Mouse (Mus musculus) left cerebral cortex, adult 2 months (tissue): ENCODE measurements around the gene Arhgef19. TPM values are rescaled to one million over a fixed set of nuclear protein-coding genes. Genes with fewer than 3 reads are reported as not detected.

Source experiments
- DNase-seq, 2 experiments: peaks; one replicate each; pipeline ENCODE4 v3.0.0; 2021 to 2022; ENCODE audit warnings: low spot score in 2 of 2, mixed read lengths in 1 of 2; ENCODE audit errors: extremely low spot score in 1 of 2
- H3K27ac ChIP-seq: fragments of 200-600 bp; 2 replicates; pipeline ENCODE4 v1.8.1; 2022
- H3K4me3 ChIP-seq: fragments of 200-600 bp; 2 replicates; pipeline ENCODE4 v1.8.1; 2022
- CTCF ChIP-seq: fragments of 200-600 bp; IDR thresholded peaks from 2 replicates; pipeline ENCODE4 v1.8.1; 2022; ENCODE audit warnings: antibody characterized with exemption, mild to moderate bottlenecking, moderate library complexity
- intact Hi-C: fragments of 180-260 bp; cut with DNase I; formaldehyde crosslinking; loops from one replicate; pipeline ENCODE4 v1.15.1; 2025
- total RNA-seq, 2 experiments: library from RNA; stranded (reverse); gene quantifications; 2 replicates each; pipeline ENCODE4 v1.2.3; 2021

The Arhgef19 gene
- total RNA-seq, 2 experiments from 2014 or later = 17.1 to 18.2 TPM

GRCm38 (mm10) chr4:141269080-141269479, 29.8 kb downstream of the Arhgef19 start:
- no peak overlapping the region for H3K27ac ChIP-seq
- no peak; the same call in none of the 2 replicates for TF ChIP-seq CTCF
- intact Hi-C loops = loop anchor here (5.0 kb wide), 2 partner anchors 67 to 127 kb away; no protein-coding TSS in a partner anchor
- DNase-seq = no peak
- no peak overlapping the region for H3K4me3 ChIP-seq

DNA sequence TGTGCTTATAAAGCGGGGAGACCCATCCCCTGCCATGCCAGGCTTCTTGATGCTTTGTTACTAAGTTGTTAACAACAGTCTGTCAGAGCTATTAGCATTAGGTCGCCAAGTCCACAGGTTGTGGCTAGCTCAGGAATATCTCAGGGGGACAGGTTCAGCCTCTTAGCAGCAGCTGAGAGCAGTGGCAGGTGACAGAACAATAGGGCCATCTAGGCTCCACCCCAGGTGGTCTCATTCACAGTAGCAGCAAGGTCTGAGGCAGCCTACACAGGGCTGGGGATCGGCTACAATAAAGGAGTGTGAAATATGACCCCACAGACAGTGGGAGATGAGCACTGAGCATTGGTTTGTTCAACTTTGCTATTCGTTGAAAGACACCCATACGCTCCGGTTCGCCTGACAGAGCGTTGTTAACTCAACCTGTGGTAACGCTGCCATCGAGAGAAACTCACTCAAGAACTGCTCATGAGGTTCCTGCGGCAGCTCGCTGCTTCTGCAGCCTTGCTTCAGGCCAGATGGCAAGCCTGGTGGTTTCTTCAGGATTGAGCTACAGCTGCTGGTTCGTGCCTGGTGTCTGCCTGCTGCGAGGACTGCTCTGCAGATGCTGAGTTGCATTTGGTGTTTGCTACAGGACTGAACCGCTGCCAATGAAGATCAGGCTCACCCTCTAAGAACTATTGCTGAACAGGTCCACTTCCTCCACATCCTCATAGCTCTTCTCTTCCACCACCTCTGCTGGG, 31.1 kb downstream of the Arhgef19 start:
- DNase-seq = no peak
- no peak overlapping the region for H3K27ac ChIP-seq
- TF ChIP-seq CTCF = no peak
- intact Hi-C loops = no loop called here
- no peak overlapping the region for H3K4me3 ChIP-seq

GRCm38 (mm10) chr4:141271228-141271627, 31.9 kb downstream of the Arhgef19 start:
- intact Hi-C loops = no loop called here
- no peak for TF ChIP-seq CTCF
- Histone ChIP-seq H3K4me3 (no peak overlapping the region), H3K27ac (no peak overlapping the region)
- DNase-seq = no peak

- no peak for DNase-seq
- Histone ChIP-seq H3K27ac (no peak overlapping the region), H3K4me3 (no peak overlapping the region)
- no peak for TF ChIP-seq CTCF
- intact Hi-C loops = no loop called here
Measured at GRCm38 (mm10) chr4:141271721-141272120, 32.4 kb downstream of the Arhgef19 start.

- Histone ChIP-seq H3K4me3 (no peak overlapping the region), H3K27ac (no peak overlapping the region)
- no peak for TF ChIP-seq CTCF
- intact Hi-C loops = loop anchor here (1.0 kb wide), 1 partner anchor 90 kb away; no protein-coding TSS in a partner anchor
- DNase-seq = no peak
Measured at GRCm38 (mm10) chr4:141272878-141273277, 33.6 kb downstream of the Arhgef19 start.

DNA sequence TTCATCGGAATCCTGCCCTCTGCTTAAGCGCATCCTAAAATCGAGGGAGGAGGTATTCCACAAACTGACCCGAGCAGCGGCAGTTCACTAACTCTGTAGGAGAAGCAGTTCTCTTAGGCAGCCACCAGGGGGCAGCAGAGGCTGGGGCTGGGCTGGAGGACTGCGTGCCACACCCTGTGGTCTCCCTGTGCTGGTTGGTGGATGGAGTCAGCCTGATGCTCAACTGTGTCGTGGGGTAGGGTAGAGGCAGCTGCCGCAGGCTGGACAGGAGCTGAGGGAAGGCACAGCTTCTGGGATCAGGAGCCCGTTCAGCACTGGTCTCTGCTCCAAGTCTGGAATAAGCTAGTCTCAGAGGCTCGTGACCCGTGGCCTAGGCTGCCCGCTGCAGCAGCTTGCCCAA, 34.0 kb downstream of the Arhgef19 start:
- H3K4me3 ChIP-seq = no peak overlapping the region
- peak; percentile 100 for TF ChIP-seq CTCF

DNA sequence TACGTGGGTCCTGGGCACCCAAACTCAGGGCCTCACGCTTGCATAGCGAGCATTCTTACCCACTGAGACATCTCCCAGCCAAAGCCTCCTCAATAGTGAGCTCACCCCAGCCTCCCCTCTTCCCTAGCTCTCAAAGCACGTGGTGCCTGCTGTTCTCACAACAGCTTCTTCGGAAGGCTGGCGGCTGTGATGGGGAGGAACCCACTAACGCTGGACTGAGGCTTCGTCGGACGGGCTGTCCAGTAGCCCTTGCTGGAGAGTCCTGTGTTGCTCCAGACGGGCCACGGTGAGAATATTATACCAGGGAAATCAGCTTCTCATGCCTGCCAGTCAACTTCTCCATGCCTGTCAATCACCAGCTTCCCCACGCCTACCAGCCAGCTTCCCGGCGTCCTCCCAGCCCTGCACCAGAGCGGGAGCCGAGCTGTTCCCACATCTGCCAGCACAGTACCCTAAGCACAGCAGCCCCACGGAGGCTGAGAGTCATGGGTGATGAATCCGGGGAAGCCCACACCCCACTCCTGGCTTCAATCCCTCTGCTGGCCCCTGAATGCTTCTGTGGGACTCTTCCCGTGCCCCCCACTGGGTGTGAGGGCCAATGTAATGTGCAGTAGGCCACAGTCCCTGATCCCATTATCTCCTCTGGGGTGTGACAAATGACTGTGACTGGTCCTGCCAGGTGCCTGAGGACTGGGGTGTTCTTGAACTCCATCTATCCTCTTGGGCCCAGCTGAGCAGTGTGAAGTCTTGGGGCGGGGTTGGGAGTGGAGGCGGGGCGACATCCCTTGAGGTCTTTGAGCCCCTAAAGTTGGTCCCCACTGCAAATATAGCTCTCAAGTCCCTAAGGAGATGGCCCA, 35.4 kb downstream of the Arhgef19 start:
- Histone ChIP-seq H3K4me3 (no peak overlapping the region), H3K27ac (no peak overlapping the region)
- intact Hi-C loops = no loop called here
- DNase-seq = no peak
- no peak for TF ChIP-seq CTCF

More for the DNA sequence above, 34.0 kb downstream of the Arhgef19 start:
- H3K27ac ChIP-seq = no peak overlapping the region
- peak; percentile 78 to 82 for DNase-seq
- intact Hi-C loops = loop anchor here (1.0 kb wide), 1 partner anchor 90 kb away; no protein-coding TSS in a partner anchor

DNA sequence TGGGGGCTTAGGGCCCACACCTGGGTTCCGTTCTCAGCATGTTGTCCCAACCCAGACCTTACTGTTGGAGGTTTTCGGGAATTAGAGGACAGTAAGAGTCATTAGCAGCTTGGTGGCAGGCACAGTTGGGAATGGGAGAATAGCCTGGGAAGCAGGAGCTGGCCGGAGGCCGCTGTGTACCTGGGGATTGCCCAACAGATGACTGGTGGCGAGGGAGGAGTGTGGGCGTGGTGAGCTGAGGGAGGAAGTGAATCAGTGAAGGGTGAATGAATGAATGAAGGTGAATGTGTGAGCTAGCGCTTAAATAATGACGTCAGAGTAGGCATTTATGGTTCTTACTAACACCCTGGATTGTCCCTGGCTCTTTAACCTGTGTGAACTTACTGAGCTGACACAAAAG, 37.9 kb downstream of the Arhgef19 start:
- intact Hi-C loops = no loop called here
- Histone ChIP-seq H3K4me3 (no peak overlapping the region), H3K27ac (no peak overlapping the region)
- no peak for DNase-seq
- TF ChIP-seq CTCF = no peak

DNA sequence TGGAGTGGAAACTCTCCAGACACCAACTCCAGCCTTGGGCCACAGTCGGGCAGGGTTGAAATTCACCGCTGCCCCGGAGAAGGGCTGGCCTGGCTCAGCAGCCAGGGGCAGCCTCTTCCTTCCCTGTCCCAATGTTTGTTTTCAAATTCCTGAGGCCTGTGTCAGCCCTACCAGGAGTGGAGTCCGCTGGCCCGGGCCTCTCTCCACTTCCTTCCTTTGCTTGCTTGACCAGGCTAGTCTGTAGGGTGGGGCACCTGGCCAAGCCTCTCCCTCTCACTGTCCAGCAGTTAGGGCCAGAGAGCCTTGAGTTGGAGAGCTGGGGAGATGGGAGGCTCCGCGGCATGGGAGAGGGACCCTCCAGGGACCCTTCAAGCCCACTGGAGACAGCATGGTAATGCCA, 38.9 kb downstream of the Arhgef19 start:
- H3K27ac ChIP-seq = peak overlapping the region; percentile 59; the same call in 1 of the 2 replicates
- intact Hi-C loops = no loop called here

GRCm38 (mm10) chr4:141279327-141279726, 40.0 kb downstream of the Arhgef19 start:
- intact Hi-C loops = no loop called here
- TF ChIP-seq CTCF = no peak
- no peak overlapping the region for H3K27ac ChIP-seq
- DNase-seq = no peak
- H3K4me3 ChIP-seq = no peak overlapping the region

More for the DNA sequence above, 38.9 kb downstream of the Arhgef19 start:
- TF ChIP-seq CTCF = no peak; the same call in 1 of the 2 replicates
- no peak for DNase-seq
- no peak overlapping the region for H3K4me3 ChIP-seq

DNA sequence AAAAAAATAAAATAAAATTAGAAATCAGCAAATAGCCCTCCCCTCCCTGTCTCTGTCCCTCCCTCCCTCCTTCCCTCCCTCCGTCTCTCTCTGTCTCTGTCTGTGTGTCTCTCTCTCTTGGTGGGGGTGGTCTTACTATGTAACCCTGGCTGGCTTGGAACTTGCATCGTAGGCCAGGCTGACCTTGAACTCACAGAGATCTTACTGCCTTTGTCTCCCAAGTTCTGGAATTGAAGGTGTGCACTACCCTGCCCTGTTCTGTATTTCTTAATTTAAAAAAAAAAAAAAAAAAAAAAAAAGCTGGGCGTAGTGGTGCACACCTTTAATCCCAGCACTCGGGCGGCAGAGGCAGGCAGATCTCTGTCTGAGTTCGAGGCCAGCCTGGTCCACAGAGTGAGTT, 40.5 kb downstream of the Arhgef19 start:
- no peak for DNase-seq
- Histone ChIP-seq H3K4me3 (no peak overlapping the region), H3K27ac (no peak overlapping the region)
- no peak for TF ChIP-seq CTCF
- intact Hi-C loops = no loop called here

DNA sequence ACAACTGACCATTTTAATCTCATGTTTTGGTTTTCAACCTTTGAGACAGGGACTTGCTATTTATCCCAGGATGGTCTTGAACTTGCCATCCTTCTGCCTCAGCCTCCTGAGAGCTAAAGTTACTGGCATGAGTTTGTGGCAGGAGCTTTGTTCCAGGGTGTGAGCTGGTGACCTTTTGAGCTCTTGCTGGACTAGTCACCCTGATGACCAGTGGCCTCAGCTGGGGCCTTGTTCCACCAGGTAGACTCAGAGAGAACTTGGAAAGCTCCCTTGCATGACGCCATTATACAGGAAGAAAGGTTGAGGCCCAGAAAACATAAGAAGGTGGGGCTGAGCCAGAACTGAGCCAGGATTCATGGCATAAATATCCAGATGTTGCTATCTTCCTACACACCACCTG, 41.2 kb downstream of the Arhgef19 start:
- DNase-seq = no peak
- no peak overlapping the region for H3K4me3 ChIP-seq
- TF ChIP-seq CTCF = no peak
- no peak overlapping the region for H3K27ac ChIP-seq
- intact Hi-C loops = no loop called here
